Mouse (Mus musculus): ENCODE measurements around the gene Gnpda2. TPM values are rescaled to one million over a fixed set of nuclear protein-coding genes. Genes with fewer than 3 reads are reported as not detected.
A peak's percentile ranks its signal among the peaks of the same experiment; 100 is the strongest.

The Gnpda2 gene
- polyA plus RNA-seq, 1 experiment = 28.4 TPM

DNA sequence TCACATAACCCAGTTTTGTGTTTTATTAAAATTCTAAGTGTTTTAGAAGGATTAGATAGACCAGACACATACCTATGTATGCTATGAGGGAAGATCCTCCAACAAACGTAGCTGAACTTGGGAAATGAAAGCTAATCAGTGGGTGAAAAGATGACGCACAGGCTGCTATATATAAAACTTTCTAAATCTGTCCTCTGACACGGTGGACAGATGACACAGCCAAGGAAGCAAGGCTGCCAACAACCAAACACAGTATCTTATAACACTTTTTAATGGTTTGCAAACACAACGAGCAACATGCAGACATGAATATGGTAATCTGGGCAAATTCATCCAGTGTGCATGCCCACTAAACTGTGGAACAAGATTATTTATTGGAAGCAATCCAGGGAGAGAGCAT lies 49.7 kb downstream of the Gnpda2 start, which contains the start of gene Yipf7:
Yipf7 (minus strand) TSS at position 160 of the 400 bp plus-strand sequence.
- H3K4me3 ChIP-seq (replicated peaks; ENCODE audit: insufficient read depth, low read depth, low read length) = no peak within 1 kb of the TSS
- 12% methylated on average over 4 of the region's 4 CpGs for WGBS
- TF ChIP-seq POLR2A (IDR thresholded peaks at IDR 0.05; ENCODE audit: borderline replicate concordance, insufficient read depth, low read length) = no peak
- TF ChIP-seq CTCF (IDR thresholded peaks at IDR 0.05; ENCODE audit: borderline replicate concordance, insufficient read depth, low read depth, low read length) = no peak
- peak; percentile 66 to 84 for DNase-seq
- H3K4me1 ChIP-seq (ENCODE audit: control insufficient read depth, insufficient read depth, low read length) = peaks cover 6% of the 10 kb centered on the region; the same call in 1 of the 2 replicates
- H3K27ac ChIP-seq (ENCODE audit: insufficient read depth, low read length) = peak within 1 kb of the TSS; percentile 69; the same call in 1 of the 2 replicates
- H3K27me3 ChIP-seq (ENCODE audit: control insufficient read depth, insufficient read depth, low read length) = no peaks in the 10 kb centered on the region

DNA sequence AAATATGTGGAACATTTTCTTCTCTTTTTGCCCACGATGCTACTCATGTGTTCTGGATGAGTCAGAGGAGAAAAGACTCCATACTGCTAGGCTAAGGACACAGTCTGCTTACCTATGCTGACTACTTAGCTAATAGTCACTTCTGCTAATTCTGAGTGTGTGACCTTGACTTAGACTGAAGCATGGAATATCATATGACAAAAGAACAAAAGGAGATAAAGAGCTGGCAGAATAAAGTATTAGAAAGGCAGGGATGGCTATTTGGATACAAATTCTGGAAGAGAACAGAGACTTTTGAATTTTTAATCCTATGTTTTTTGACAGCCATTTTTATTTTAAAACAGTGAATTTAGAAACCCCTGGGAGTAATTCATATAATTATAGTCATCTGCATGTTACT lies 50.5 kb downstream of the Gnpda2 start:
- Histone ChIP-seq H3K27ac (ENCODE audit: insufficient read depth, low read length) (no peak overlapping the region), H3K27me3 (ENCODE audit: control insufficient read depth, insufficient read depth, low read length) (no peaks in the 10 kb centered on the region), H3K4me1 (ENCODE audit: control insufficient read depth, insufficient read depth, low read length) (peaks cover 6% of the 10 kb centered on the region; the same call in 1 of the 2 replicates), H3K4me3 (replicated peaks; ENCODE audit: insufficient read depth, low read depth, low read length) (no peak overlapping the region)
- peak in 1 of 2 experiments; percentile 42 for DNase-seq
- 18% methylated on average over 1 of the region's 1 CpGs for WGBS
- TF ChIP-seq POLR2A (IDR thresholded peaks at IDR 0.05; ENCODE audit: borderline replicate concordance, insufficient read depth, low read length) (no peak), CTCF (IDR thresholded peaks at IDR 0.05; ENCODE audit: borderline replicate concordance, insufficient read depth, low read depth, low read length) (no peak)

DNA sequence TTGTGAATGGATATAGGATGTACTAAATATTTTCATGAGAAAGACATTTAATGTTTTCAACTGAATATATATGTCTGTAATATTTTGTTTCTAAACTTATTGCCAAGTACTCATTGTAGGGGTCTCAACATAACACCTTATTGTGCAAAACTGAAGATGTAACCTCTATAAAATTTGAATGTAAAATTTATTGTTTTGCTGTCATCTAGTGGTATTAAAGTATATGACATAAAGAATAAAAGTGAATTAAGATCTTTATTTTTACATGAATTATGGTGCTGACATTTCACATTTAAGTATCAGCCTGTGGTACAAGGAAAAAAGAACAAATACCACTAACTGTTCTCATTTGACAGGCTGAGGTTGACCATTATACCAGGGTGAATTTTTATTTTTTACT lies 68.2 kb downstream of the Gnpda2 start:
- DNase-seq = no peak
- Histone ChIP-seq H3K4me3 (replicated peaks; ENCODE audit: insufficient read depth, low read depth, low read length) (no peak overlapping the region), H3K27me3 (ENCODE audit: control insufficient read depth, insufficient read depth, low read length) (no peaks in the 10 kb centered on the region), H3K4me1 (ENCODE audit: control insufficient read depth, insufficient read depth, low read length) (no peaks in the 10 kb centered on the region), H3K27ac (ENCODE audit: insufficient read depth, low read length) (no peak overlapping the region)
- peak; percentile 5; the same call in 1 of the 2 replicates for TF ChIP-seq CTCF (IDR thresholded peaks at IDR 0.05; ENCODE audit: borderline replicate concordance, insufficient read depth, low read depth, low read length)
- no peak for TF ChIP-seq POLR2A (IDR thresholded peaks at IDR 0.05; ENCODE audit: borderline replicate concordance, insufficient read depth, low read length)

Other genes with a start within 250 kb of the Gnpda2 start
- gene Yipf7, start 49.7 kb downstream of the Gnpda2 start, polyA plus RNA-seq (2012; rRNA removed) = 0.31 and 1.2 TPM in 2 replicates
- 29.3 and 30.7 TPM in 2 replicates for gene Guf1, start 35.4 kb downstream of the Gnpda2 start, polyA plus RNA-seq (2012; rRNA removed)